22 mouse cellular contexts compared by ENCODE assay signal in the genomic region with DNA sequence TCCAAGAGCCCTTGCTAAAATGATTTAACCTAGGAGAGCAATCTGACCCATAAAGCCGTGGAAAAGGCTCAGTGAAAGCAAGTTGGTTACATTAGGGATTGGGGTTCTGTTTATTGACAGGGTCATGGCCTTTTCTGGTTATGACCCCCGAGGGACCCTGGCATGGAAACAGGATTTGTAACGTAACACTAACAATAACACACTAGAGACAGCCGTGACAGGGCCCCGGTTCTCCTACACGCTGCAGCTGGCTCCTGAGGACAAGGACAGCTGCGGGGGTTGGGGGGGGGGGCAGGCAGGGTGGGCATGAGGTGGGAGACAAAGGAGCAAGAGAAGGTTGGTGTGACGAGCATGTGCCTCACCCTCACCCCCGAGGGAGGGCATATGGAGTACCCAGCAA.
DNase-seq lines count a peak whose midpoint lies in the region; ATAC-seq and TF ChIP-seq lines count a peak whose summit lies in the region.
"Had no signal": no experiment of that assay in that cellular context is flagged by ENCODE, and none has a peak within 500 bp of the region (broad histone marks: within the 10 kb centered on the region; RNA-seq: fewer than 3 reads in every experiment).

No protein-coding gene starts in this region.

- WGBS in kidney, postnatal 0 days = 16% methylated on average over 9 of the region's 9 CpGs
- 30% methylated on average over 8 of the region's 9 CpGs for WGBS in embryonic facial prominence, embryonic 14.5 days

- H3K9ac ChIP-seq in kidney, postnatal 0 days (ENCODE audit: low read depth, low read length) = no peak overlapping the region
- no peak overlapping the region for H3K9ac ChIP-seq in embryonic facial prominence, embryonic 14.5 days (ENCODE audit: low read depth, low read length)
- H3K9ac ChIP-seq: embryonic facial prominence, embryonic 12.5 days; kidney, embryonic 15.5 days; stomach, embryonic 15.5 days had no signal

- no peak for TF ChIP-seq CTCF in kidney, postnatal 0 days (IDR thresholded peaks at IDR 0.05; ENCODE audit: low read depth)

- peak; percentile 35 for DNase-seq in kidney, postnatal 0 days (ENCODE audit: low spot score)
- no peak for DNase-seq in kidney, adult 8-10 months
- DNase-seq in embryo, embryonic 10 days (ENCODE audit: low spot score) = peak; percentile 66
- DNase-seq in embryonic facial prominence, embryonic 14.5 days (ENCODE audit: low spot score) = peak; percentile 12
- DNase-seq in cerebellum, postnatal 36 days = no peak
- DNase-seq in urinary bladder, postnatal 14 days (ENCODE audit: low spot score) = no peak
- DNase-seq: adrenal gland, adult 2 months; cerebellum, adult 9-10 months; heart, adult 11 months; heart, postnatal 36 days; layer of hippocampus, postnatal 36 days; liver; midbrain, embryonic 14.5 days; retina, postnatal 1 day had no signal

- H3K4me2 ChIP-seq in kidney, postnatal 0 days (ENCODE audit: low read length) = no peak overlapping the region
- no peak overlapping the region for H3K4me2 ChIP-seq in embryonic facial prominence, embryonic 14.5 days (ENCODE audit: low read depth, low read length)
- H3K4me2 ChIP-seq: embryonic facial prominence, embryonic 12.5 days; kidney, embryonic 15.5 days; stomach, embryonic 15.5 days had no signal

- no peaks in the 10 kb centered on the region for H3K9me3 ChIP-seq in kidney, postnatal 0 days (replicated peaks; ENCODE audit: low read length)
- H3K9me3 ChIP-seq in embryonic facial prominence, embryonic 14.5 days (ENCODE audit: control insufficient read depth, low read length) = no peaks in the 10 kb centered on the region
- H3K9me3 ChIP-seq: embryonic facial prominence, embryonic 12.5 days; kidney, embryonic 15.5 days; stomach, embryonic 15.5 days had no signal

- H3K27me3 ChIP-seq in kidney, postnatal 0 days (ENCODE audit: insufficient read depth, low read length) = no peaks in the 10 kb centered on the region
- no peaks in the 10 kb centered on the region for H3K27me3 ChIP-seq in embryonic facial prominence, embryonic 14.5 days (replicated peaks; ENCODE audit: control insufficient read depth, insufficient read depth, low read length)
- H3K27me3 ChIP-seq: kidney, embryonic 15.5 days; stomach, embryonic 15.5 days had no signal

- H3K27ac ChIP-seq in kidney, postnatal 0 days = no peak overlapping the region
- peak overlapping the region; percentile 44; the same call in 1 of the 2 replicates for H3K27ac ChIP-seq in brown adipose tissue, adult 24 weeks (replicated peaks; ENCODE audit: low read depth, low read length)
- no peak overlapping the region for H3K27ac ChIP-seq in embryonic facial prominence, embryonic 14.5 days (replicated peaks; ENCODE audit: low read depth, low read length)
- H3K27ac ChIP-seq: embryonic facial prominence, embryonic 12.5 days; kidney, embryonic 15.5 days; layer of hippocampus, adult 2 months; stomach, embryonic 15.5 days had no signal

- H3K4me3 ChIP-seq in kidney, postnatal 0 days (replicated peaks; ENCODE audit: low read depth, low read length) = no peak overlapping the region
- H3K4me3 ChIP-seq in brown adipose tissue, adult 24 weeks (ENCODE audit: insufficient read depth, low read depth, low read length) = no peak overlapping the region
- no peak overlapping the region for H3K4me3 ChIP-seq in embryonic facial prominence, embryonic 14.5 days (ENCODE audit: low read depth, low read length)
- H3K4me3 ChIP-seq: embryonic facial prominence, embryonic 12.5 days; kidney, embryonic 15.5 days; layer of hippocampus, adult 2 months; stomach, embryonic 15.5 days had no signal

- H3K4me1 ChIP-seq in kidney, postnatal 0 days (replicated peaks; ENCODE audit: insufficient read depth, low read length) = 0 out of 2 replicates have a peak, but pooled peaks cover 6% of the 10 kb centered on the region
- peaks cover 33% of the 10 kb centered on the region for H3K4me1 ChIP-seq in brown adipose tissue, adult 24 weeks (ENCODE audit: control insufficient read depth, insufficient read depth, insufficient read length, low read length)
- peaks cover 24% of the 10 kb centered on the region for H3K4me1 ChIP-seq in embryonic facial prominence, embryonic 14.5 days (ENCODE audit: control insufficient read depth, insufficient read depth, low read length)

- ATAC-seq in kidney, postnatal 0 days (replicated peaks; ENCODE audit: low FRiP score, low read depth) = no peak
- ATAC-seq in embryonic facial prominence, embryonic 14.5 days (ENCODE audit: low read depth) = no peak
- no peak for ATAC-seq in frontal cortex, adult (ENCODE audit: low TSS enrichment)
- ATAC-seq: forebrain, embryonic 16.5 days; lung, postnatal 0 days had no signal

- H3K36me3 ChIP-seq in kidney, postnatal 0 days (ENCODE audit: insufficient read depth, low read length) = no peaks in the 10 kb centered on the region
- H3K36me3 ChIP-seq in embryonic facial prominence, embryonic 14.5 days (ENCODE audit: control insufficient read depth, insufficient read depth, low read length) = no peaks in the 10 kb centered on the region
- H3K36me3 ChIP-seq: embryonic facial prominence, embryonic 12.5 days; kidney, embryonic 15.5 days; stomach, embryonic 15.5 days had no signal

Comparison
In these comparisons a context has a peak if more than half of its experiments do, and no peak if none do; other contexts are left out.
1. DNase-seq: peak in kidney, postnatal 0 days (single experiment), embryo, embryonic 10 days (single experiment) and embryonic facial prominence, embryonic 14.5 days (single experiment); none in kidney, adult 8-10 months (0 of 2), cerebellum, postnatal 36 days (0 of 2) and urinary bladder, postnatal 14 days (single experiment).